Mouse (Mus musculus) neural tube, embryonic 14.5 days (tissue): ENCODE data around the gene Asb13. TPM values are rescaled to one million over a fixed set of nuclear protein-coding genes. Genes with fewer than 3 reads are reported as not detected.

Experiments
- ATAC-seq: fragments of 200-750 bp; cut with Nextera tagmentation; 2 replicates; pipeline ENCODE4 v1.8.0; 2017; ENCODE audit warnings: low read depth, mild to moderate bottlenecking, moderate TSS enrichment, moderate library complexity
- H3K27ac ChIP-seq: fragments of 300-500 bp; sonication (generic); 2 replicates; pipeline ENCODE4 v1.5.1; 2014; ENCODE audit warnings: low read depth, mild to moderate bottlenecking, control low read depth, low read length, moderate library complexity, mixed read lengths
- H3K27me3 ChIP-seq: fragments of 300-500 bp; sonication (generic); 2 replicates; pipeline ENCODE4 v1.6.1; 2014; ENCODE audit warnings: low read length; ENCODE audit not compliant: control insufficient read depth, insufficient read depth
- H3K36me3 ChIP-seq: fragments of 300-500 bp; sonication (generic); 2 replicates; pipeline ENCODE4 v1.6.1; 2014; ENCODE audit warnings: low read length, mixed read lengths; ENCODE audit not compliant: control insufficient read depth, insufficient read depth
- H3K4me1 ChIP-seq: fragments of 300-500 bp; sonication (generic); 2 replicates; pipeline ENCODE4 v1.6.1; 2014; ENCODE audit warnings: low read length; ENCODE audit not compliant: control insufficient read depth, insufficient read depth
- H3K4me2 ChIP-seq: fragments of 300-500 bp; sonication (generic); 2 replicates; pipeline ENCODE4 v1.6.1; 2014; ENCODE audit warnings: mild to moderate bottlenecking, low read depth, low read length, control low read depth
- H3K4me3 ChIP-seq: fragments of 300-500 bp; sonication (generic); 2 replicates; pipeline ENCODE4 v1.5.1; 2014; ENCODE audit warnings: low read depth, low read length, control low read depth, mixed read lengths
- H3K9ac ChIP-seq: fragments of 300-500 bp; sonication (generic); replicated peaks from 2 replicates; pipeline ENCODE4 v1.6.1; 2014; ENCODE audit warnings: low read depth, mild to moderate bottlenecking, control low read depth, low read length, mixed read lengths
- H3K9me3 ChIP-seq: fragments of 300-500 bp; sonication (generic); 2 replicates; pipeline ENCODE4 v1.6.1; 2016; ENCODE audit warnings: low read length; ENCODE audit not compliant: control insufficient read depth
- WGBS: fragments of 180-500 bp; shearing (Covaris S2); extraction: QIAGEN DNeasy Blood & Tissue Kit; methylation state at CpG from one replicate; pipeline ENCODE4 v1.1.7; 2014; 5-methylcytosine and 5-hydroxymethylcytosine counted together
- polyA plus RNA-seq: library from polyadenylated mRNA; unstranded; fragments of >200 nt; fragmentation: Nextera tagmentation; extraction: Ambion mirVana; gene quantifications from 2 replicates; pipeline ENCODE4 v1.2.1, GENCODE M21; 2014

Gene Asb13
- 16.6 and 16.9 TPM in 2 replicates for polyA plus RNA-seq

- peak within 1 kb of the TSS; percentile 16; the same call in 1 of the 2 replicates for H3K27ac ChIP-seq
- no peaks in the 10 kb centered on the region for H3K4me1 ChIP-seq
- H3K4me3 ChIP-seq, result peak within 1 kb of the TSS; percentile 69
- H3K9ac ChIP-seq, result peak within 1 kb of the TSS; percentile 77
- H3K9me3 ChIP-seq, result no peaks in the 10 kb centered on the region
- H3K4me2 ChIP-seq, result peak within 1 kb of the TSS; percentile 69
- WGBS, result 1% methylated on average over 47 of the region's 47 CpGs
- ATAC-seq, result peak; percentile 96
- no peaks in the 10 kb centered on the region for H3K27me3 ChIP-seq
- H3K36me3 ChIP-seq, result no peaks in the 10 kb centered on the region
These were observed at the start of gene Asb13 for GRCm38 (mm10) chr13:3633895-3634811. Gene Asb13 (plus strand): TSS chr13:3634032.

- Histone ChIP-seq H3K9ac (no peak overlapping the region), H3K4me1 (no peaks in the 10 kb centered on the region), H3K36me3 (peaks cover 32% of the 10 kb centered on the region), H3K4me2 (no peak overlapping the region), H3K9me3 (no peaks in the 10 kb centered on the region), H3K27ac (no peak overlapping the region), H3K27me3 (no peaks in the 10 kb centered on the region), H3K4me3 (no peak overlapping the region)
- WGBS, result 88% methylated on average over 3 of the region's 3 CpGs
- ATAC-seq, result no peak
These were observed 43.0 kb upstream of the Asb13 start for GRCm38 (mm10) chr13:3590789-3591188.

GRCm38 (mm10) chr13:3594311-3594710 lies 39.5 kb upstream of the Asb13 start:
- WGBS, result 92% methylated on average over 1 of the region's 1 CpGs
- no peaks in the 10 kb centered on the region for H3K27me3 ChIP-seq

GRCm38 (mm10) chr13:3596232-3596631 lies 37.6 kb upstream of the Asb13 start:
- Histone ChIP-seq H3K9ac (no peak overlapping the region), H3K27me3 (no peaks in the 10 kb centered on the region), H3K4me2 (no peak overlapping the region), H3K36me3 (peaks cover 30% of the 10 kb centered on the region), H3K4me3 (no peak overlapping the region), H3K9me3 (no peaks in the 10 kb centered on the region), H3K27ac (no peak overlapping the region), H3K4me1 (no peaks in the 10 kb centered on the region)
- 96% methylated on average over 6 of the region's 6 CpGs for WGBS
- no peak for ATAC-seq

More at GRCm38 (mm10) chr13:3594311-3594710, 39.5 kb upstream of the Asb13 start:
- no peak overlapping the region for H3K27ac ChIP-seq
- no peak overlapping the region for H3K9ac ChIP-seq
- H3K36me3 ChIP-seq, result peaks cover 32% of the 10 kb centered on the region
- ATAC-seq, result no peak
- H3K9me3 ChIP-seq, result no peaks in the 10 kb centered on the region
- no peaks in the 10 kb centered on the region for H3K4me1 ChIP-seq
- no peak overlapping the region for H3K4me2 ChIP-seq
- H3K4me3 ChIP-seq, result no peak overlapping the region

- WGBS, result 29% methylated on average over 8 of the region's 8 CpGs
- no peak for ATAC-seq
- no peak overlapping the region for H3K27ac ChIP-seq
These were observed 24.1 kb upstream of the Asb13 start for GRCm38 (mm10) chr13:3609780-3610117.

GRCm38 (mm10) chr13:3610118-3610794 lies 23.6 kb upstream of the Asb13 start:
- H3K9me3 ChIP-seq, result no peaks in the 10 kb centered on the region
- H3K4me1 ChIP-seq, result no peaks in the 10 kb centered on the region
- ATAC-seq, result peak; percentile 55
- H3K27me3 ChIP-seq, result no peaks in the 10 kb centered on the region
- peak overlapping the region; percentile 80 for H3K9ac ChIP-seq
- peak overlapping the region; percentile 88 for H3K4me2 ChIP-seq
- H3K4me3 ChIP-seq, result peak overlapping the region; percentile 93
- WGBS, result under 1% methylated on average over 46 of the region's 50 CpGs
- peak overlapping the region; percentile 85 for H3K27ac ChIP-seq
- no peaks in the 10 kb centered on the region for H3K36me3 ChIP-seq

More at GRCm38 (mm10) chr13:3609780-3610117, 24.1 kb upstream of the Asb13 start:
- Histone ChIP-seq H3K9ac (peak overlapping the region; percentile 80), H3K4me1 (no peaks in the 10 kb centered on the region), H3K36me3 (no peaks in the 10 kb centered on the region), H3K4me3 (peak overlapping the region; percentile 93), H3K27me3 (no peaks in the 10 kb centered on the region), H3K4me2 (peak overlapping the region; percentile 88), H3K9me3 (no peaks in the 10 kb centered on the region)

- under 1% methylated on average over 58 of the region's 58 CpGs for WGBS
- Histone ChIP-seq H3K4me1 (no peaks in the 10 kb centered on the region), H3K9me3 (no peaks in the 10 kb centered on the region), H3K9ac (peak within 1 kb of the TSS; percentile 80), H3K36me3 (no peaks in the 10 kb centered on the region), H3K4me2 (peak within 1 kb of the TSS; percentile 88), H3K27me3 (no peaks in the 10 kb centered on the region), H3K4me3 (peak within 1 kb of the TSS; percentile 93), H3K27ac (peak within 1 kb of the TSS; percentile 85)
- peak; percentile 99 for ATAC-seq
These were observed 22.9 kb upstream of the Asb13 start, which contains the start of gene Fam208b for GRCm38 (mm10) chr13:3610795-3611438. Gene Fam208b (minus strand): TSS chr13:3611108.

- no peaks in the 10 kb centered on the region for H3K36me3 ChIP-seq
- no peak overlapping the region for H3K27ac ChIP-seq
- no peak overlapping the region for H3K4me3 ChIP-seq
- H3K27me3 ChIP-seq, result no peaks in the 10 kb centered on the region
- H3K9me3 ChIP-seq, result no peaks in the 10 kb centered on the region
- H3K4me1 ChIP-seq, result no peaks in the 10 kb centered on the region
- WGBS, result 60% methylated on average over 3 of the region's 3 CpGs
- no peak overlapping the region for H3K9ac ChIP-seq
- ATAC-seq, result no peak
- no peak overlapping the region for H3K4me2 ChIP-seq
These were observed 6.7 kb upstream of the Asb13 start for GRCm38 (mm10) chr13:3627139-3627538.
